Mouse (Mus musculus) layer of hippocampus, adult 6 months (tissue): ENCODE measurements around the gene Ndufa8. TPM values are rescaled to one million over a fixed set of nuclear protein-coding genes. Genes with fewer than 3 reads are reported as not detected.

Experiments
- long read RNA-seq, 2 experiments: library from polyadenylated mRNA; unstranded; transcript quantifications; one replicate each; pipeline ENCODE4 v2.0.0; 2019 to 2020
- polyA plus RNA-seq: library from polyadenylated mRNA; unstranded; fragments of <200 nt; fragmentation: Nextera tagmentation; gene quantifications from 2 replicates; pipeline ENCODE4 v1.2.3, GENCODE M21; 2021

Ndufa8 gene
- 543 and 544 TPM in 2 replicates for polyA plus RNA-seq
- long read RNA-seq, experiment 1, transcript Ndufa8-201 (4 exons, 861 nt), result major isoform, 404 of 426 reads
- long read RNA-seq, experiment 1, partial matches to known transcripts, result 17 of 426 reads
- long read RNA-seq, experiment 1, other reads (novel, unspliced or antisense), result 5 of 426 reads
- long read RNA-seq, experiment 2, transcript Ndufa8-201 (4 exons, 861 nt), result major isoform, 67 of 76 reads
- long read RNA-seq, experiment 2, partial matches to known transcripts, result 2 of 76 reads
- long read RNA-seq, experiment 2, other reads (novel, unspliced or antisense), result 7 of 76 reads

DNA sequence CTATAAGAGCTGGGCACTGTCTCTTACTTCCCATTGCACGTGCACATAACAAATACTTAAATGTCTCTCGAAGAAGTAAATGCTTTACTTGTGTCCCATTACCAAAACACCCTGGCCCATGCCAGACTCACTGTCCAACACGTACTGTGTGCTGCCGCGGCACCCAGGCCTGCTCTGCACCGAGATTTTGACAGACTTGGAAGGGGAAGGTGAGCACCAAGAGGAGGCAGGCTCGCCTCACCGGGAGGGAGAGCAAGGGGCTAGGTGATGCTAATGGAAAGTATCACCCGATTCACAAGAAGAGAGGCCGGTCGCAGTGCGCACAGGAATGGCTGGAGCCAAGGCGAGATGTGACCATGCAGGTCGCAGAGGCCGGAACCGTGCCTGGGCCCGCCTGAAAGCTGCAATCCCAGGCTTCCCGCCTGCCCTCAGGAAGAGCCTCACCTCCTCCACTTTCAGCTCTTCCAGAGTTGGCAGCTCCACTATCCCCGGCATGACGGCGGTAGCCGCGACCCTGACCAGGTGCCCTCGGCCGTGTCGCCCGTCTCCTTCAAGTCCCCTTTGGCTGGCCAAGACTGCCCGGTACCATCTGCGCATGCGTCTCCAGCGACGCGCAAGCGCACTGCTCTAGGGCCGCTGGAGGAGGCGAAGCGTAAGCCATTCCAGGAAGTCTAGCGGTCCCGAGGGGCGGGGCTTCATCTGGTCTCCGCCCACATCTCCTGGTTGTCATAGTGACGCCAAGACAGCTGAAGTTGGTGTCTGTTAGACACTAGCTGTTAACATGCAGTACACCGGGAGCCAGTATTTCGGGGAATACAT lies at the start of gene Ndufa8, which contains the start of gene Morn5:
TSS of gene Ndufa8 (minus strand) at position 659 of the 819 bp plus-strand sequence.
TSS of gene Morn5 (plus strand) at position 711 of the 819 bp plus-strand sequence.

Other genes starting within 250 kb of the Ndufa8 start
- 4.3 and 4.6 TPM in 2 replicates for gene Ttll11, start 69.5 kb downstream of the Ndufa8 start, polyA plus RNA-seq
- 5.4 and 7.8 TPM in 2 replicates for gene Morn5, start 52 bp upstream of the Ndufa8 start, polyA plus RNA-seq
- 4.0 and 5.0 TPM in 2 replicates for gene Lhx6, start 56.0 kb upstream of the Ndufa8 start, polyA plus RNA-seq
- 20.8 and 23.4 TPM in 2 replicates for gene Mrrf, start 87.0 kb upstream of the Ndufa8 start, polyA plus RNA-seq
- gene Rbm18, start 87.4 kb upstream of the Ndufa8 start, polyA plus RNA-seq, result 35.0 and 36.9 TPM in 2 replicates
- 12.1 and 16.1 TPM in 2 replicates for gene Ptgs1, start 181.0 kb upstream of the Ndufa8 start, polyA plus RNA-seq